Mouse (Mus musculus): Measurements from ENCODE around the gene Cdkn2aip.

Cdkn2aip gene

GRCm38 (mm10) chr8:47713761-47714745, at the start of gene Cdkn2aip:
Gene Cdkn2aip (minus strand): TSS chr8:47713932.
- DNase-seq (ENCODE audit: inconsistent age in 2 of 2, low spot score in 1 of 2) = peak; percentile 98

DNA sequence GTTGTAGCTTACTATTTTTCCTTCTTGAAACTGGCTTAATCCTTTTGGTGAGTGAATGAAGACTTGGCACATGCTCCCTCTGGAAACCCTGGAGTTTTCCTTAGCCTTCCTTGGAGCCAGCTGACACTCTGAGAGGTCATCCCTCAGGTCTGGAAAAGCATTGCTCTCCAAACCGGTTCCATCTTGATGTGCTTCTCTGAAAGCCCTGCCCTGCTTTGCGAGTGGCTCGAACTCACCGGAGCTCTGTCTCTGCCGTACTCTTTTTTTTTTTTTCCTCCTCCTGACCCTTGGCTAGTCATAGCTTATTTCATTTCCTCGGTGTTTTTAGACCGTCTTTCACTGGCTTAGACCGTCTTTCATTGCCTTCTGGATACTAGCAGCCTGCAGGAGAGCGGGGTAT, 49.5 kb upstream of the Cdkn2aip start:
- no peak for DNase-seq (ENCODE audit: inconsistent age in 2 of 2, low spot score in 1 of 2)

DNA sequence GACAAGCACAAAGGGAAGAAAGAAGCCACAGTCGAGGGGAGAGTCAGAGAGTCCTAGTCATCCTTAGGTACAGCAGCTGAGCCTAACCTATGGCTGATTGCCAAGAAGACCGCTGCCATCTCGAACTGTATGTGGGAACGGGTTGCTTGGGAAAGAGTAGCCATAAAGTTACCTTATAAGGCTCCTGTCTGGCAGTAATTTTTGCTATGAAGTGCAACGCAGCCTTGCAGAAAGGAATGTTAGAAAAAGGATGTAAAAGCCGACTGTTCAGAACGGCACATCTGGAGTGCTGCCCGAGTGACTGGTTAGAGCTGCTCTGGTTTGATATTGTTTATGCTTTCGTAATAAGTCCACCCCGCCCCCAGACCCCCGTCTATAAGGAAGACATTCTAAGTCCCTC, 47.0 kb upstream of the Cdkn2aip start:
- no peak for DNase-seq (ENCODE audit: inconsistent age in 2 of 2, low spot score in 1 of 2)

DNA sequence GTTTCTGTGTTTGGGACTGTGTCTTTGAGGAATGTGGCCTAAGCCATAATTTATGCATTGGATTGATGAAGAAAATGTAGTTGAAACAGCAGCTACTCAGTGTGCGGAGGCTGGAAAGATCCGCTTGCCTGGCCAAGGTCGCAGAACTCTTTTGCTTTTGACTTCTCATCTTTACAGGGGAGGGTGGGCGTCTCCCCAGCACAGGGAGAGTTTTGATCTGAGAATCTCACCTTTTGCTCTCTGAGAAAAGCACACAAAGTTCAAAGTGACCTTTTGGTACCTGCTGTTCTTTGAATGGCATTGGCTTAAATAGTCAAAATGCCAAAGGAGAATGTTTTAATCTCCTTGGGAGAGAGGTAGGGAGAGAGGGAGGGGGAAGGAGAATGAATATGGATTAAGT, 46.5 kb upstream of the Cdkn2aip start:
- DNase-seq (ENCODE audit: inconsistent age in 2 of 2, low spot score in 1 of 2) = no peak

DNA sequence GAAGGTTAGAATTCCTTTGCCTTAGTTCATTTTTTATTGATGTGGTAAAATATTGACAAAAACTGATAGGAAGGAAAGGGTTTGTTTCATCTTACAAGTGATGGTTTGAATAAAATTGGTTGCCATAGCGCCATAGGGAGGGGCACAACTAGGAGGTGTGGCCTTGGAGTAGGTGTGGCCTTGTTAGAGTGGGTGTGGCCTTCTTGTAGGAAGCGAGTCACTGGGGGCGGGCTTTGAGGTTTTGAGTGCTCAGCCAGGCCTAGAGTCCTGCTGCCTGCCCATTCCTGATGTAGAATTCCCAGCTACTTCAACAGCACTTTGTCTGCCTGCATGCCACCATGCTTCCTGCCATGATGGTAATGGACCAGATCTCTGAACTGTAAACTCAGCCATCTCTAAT, 39.4 kb upstream of the Cdkn2aip start:
- DNase-seq (ENCODE audit: inconsistent age in 2 of 2, low spot score in 1 of 2) = no peak

DNA sequence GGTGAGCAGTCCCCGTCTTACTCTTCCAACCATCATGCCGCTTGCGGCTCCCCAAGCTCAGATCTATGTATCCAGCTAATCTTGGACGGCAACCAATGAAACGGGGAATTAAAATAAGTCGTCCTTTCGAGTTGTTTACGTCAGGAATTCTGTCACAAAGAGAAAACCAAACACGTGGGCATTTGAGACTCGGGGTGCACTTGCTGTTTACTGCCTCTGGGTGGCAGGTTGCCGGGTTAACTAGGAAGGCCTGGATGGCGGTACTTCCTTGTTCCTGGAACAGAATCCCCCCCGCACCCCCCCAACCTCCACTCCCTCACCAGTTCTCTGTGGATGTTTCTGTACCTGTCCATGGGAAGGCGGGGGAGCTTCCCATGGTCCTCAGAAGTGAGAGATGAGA, 36.4 kb upstream of the Cdkn2aip start:
- DNase-seq (ENCODE audit: inconsistent age in 2 of 2, low spot score in 1 of 2) = peak in 1 of 2 experiments; percentile 40

GRCm38 (mm10) chr8:47749491-47749890, 35.8 kb upstream of the Cdkn2aip start:
- DNase-seq (ENCODE audit: inconsistent age in 2 of 2, low spot score in 1 of 2) = no peak

- peak in 1 of 2 experiments; percentile 44 for DNase-seq (ENCODE audit: inconsistent age in 2 of 2, low spot score in 1 of 2)
Measured at GRCm38 (mm10) chr8:47746304-47746703, 32.6 kb upstream of the Cdkn2aip start.

- DNase-seq (ENCODE audit: inconsistent age in 2 of 2, low spot score in 1 of 2) = peak; percentile 16 to 54
Measured at GRCm38 (mm10) chr8:47745848-47746247, 32.1 kb upstream of the Cdkn2aip start.

DNA sequence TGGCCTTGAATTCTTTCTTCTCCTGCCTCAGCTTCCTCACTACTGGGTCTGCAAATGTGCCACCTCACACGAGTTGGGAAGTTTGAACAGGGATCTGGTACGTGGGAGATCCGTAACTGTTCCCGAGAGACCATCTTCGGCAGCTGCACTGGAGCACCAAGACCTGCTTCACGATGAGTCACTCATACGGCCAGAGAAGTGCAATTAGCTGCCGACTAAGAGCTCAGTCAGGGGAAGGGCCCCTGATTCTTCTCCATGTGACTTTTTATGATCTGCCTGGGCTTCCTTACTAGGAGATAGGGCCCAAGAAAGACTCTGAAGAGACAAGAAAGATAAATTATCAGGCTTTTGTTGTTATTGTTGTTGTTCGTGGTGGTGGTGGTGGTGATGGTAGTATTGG, 31.1 kb upstream of the Cdkn2aip start:
- peak in 1 of 2 experiments; percentile 55 for DNase-seq (ENCODE audit: inconsistent age in 2 of 2, low spot score in 1 of 2)

GRCm38 (mm10) chr8:47743419-47743818, 29.7 kb upstream of the Cdkn2aip start:
- DNase-seq (ENCODE audit: inconsistent age in 2 of 2, low spot score in 1 of 2) = peak; percentile 81 to 96

- no peak for DNase-seq (ENCODE audit: inconsistent age in 2 of 2, low spot score in 1 of 2)
Measured at GRCm38 (mm10) chr8:47742992-47743391, 29.3 kb upstream of the Cdkn2aip start.

- no peak for DNase-seq (ENCODE audit: inconsistent age in 2 of 2, low spot score in 1 of 2)
Measured at GRCm38 (mm10) chr8:47742372-47742771, 28.6 kb upstream of the Cdkn2aip start.

DNA sequence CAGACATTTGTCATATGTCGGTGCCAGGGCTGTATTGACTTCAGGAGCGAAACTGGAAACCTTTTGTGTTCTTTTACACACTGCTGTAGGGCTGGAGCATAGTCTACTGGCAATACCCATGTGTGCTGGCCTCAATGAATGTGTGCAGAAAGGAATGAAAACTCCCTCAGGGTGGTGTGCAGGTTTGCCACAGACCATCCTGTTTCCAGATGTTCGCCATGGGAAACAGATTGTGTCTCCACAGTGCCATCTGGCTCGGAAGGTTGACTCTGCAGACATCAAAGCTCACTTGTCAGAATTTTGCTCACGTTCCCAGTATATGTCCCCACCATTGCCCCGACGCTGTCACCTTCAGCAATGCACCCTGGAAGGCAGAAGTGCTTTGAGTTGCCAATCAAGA, 23.4 kb upstream of the Cdkn2aip start:
- no peak for DNase-seq (ENCODE audit: inconsistent age in 2 of 2, low spot score in 1 of 2)

DNA sequence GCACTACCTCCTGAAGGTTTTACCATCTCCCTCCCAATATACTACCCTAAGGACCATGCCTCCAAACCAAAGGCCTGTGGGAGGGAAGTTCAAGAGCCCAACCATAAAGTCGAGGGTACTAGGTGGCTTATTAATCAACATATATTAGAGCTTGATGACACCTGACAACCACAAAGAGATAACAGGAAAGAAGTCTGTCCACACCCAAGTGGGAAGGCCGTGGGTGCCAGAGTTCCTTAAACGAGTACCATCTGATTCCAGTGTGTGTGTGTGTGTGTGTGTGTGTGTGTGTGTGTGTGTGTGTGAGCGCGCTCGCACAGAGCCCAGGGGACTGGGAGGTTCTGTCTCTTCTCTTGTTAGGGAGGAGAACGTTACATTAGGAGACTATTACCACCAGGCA, 15.6 kb upstream of the Cdkn2aip start:
- DNase-seq (ENCODE audit: inconsistent age in 2 of 2, low spot score in 1 of 2) = no peak

- no peak for DNase-seq (ENCODE audit: inconsistent age in 2 of 2, low spot score in 1 of 2)
Measured at GRCm38 (mm10) chr8:47726945-47727344, 13.2 kb upstream of the Cdkn2aip start.

- no peak for DNase-seq (ENCODE audit: inconsistent age in 2 of 2, low spot score in 1 of 2)
Measured at GRCm38 (mm10) chr8:47721609-47722008, 7.9 kb upstream of the Cdkn2aip start.

DNA sequence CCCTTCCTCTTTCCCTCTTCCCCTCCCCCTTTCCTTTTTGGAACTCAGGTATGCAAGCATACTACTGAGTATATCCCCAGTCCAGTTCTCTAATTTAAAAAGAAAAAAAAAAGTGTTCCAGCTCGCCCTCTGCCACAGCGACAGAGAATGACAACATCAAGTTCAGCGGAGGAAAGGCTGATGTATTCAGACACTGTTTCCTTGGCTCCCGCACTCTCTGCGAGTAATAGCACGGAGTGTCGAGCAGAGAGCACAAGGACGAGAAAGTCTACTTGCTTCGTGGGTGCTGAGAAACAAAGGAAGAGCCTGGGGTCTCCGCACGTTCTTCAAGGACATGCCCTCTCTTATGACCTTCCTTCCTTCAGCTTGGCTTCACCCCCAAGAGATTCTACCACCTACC, 4.9 kb upstream of the Cdkn2aip start:
- DNase-seq (ENCODE audit: inconsistent age in 2 of 2, low spot score in 1 of 2) = no peak

DNA sequence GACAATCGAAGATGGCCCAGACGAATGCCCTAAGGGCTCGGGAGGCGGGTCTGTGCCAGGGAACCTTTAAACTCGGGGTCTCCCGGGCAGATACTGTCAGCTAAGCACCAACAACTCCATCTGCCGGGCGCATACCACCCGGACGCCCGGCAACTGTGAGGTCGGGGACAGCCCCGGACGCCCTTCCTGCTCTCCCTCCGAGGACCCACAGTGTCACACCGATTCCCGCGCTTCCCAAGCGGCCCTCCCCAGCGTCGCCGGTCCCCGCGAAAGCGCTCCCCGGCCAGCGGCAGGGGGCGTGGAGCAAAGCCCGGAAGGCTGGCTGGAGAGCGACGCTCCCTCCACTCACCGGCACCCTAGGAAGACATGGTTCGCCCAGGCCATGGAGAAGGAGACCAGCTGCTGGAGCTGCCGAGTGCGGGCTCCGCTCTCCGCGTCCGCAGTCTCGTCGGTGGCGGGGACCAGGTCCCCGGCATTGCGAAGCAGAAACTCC, 515 bp downstream of the Cdkn2aip start:
- no peak for DNase-seq (ENCODE audit: inconsistent age in 2 of 2, low spot score in 1 of 2)

GRCm38 (mm10) chr8:47708106-47708505, 5.6 kb downstream of the Cdkn2aip start:
- DNase-seq (ENCODE audit: inconsistent age in 2 of 2, low spot score in 1 of 2) = no peak

DNA sequence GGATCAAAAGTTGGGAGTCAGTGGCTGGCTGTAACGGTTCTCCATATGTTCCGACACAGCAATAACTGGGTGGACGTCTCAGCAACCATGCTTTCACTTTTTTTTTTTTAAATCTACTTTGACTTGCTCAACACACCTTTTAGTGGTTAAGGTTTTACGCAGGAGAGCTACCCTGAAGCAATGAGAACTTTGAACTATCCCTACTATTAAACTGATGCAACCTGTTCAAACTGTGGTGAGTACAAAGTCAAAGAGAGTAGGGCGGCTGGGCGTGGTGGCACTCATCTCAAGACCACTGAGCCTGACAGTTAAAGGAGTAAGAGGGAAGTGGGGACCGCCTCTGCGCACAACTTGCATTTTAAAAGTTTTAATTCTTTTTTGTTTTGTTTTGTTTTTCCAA, 7.0 kb downstream of the Cdkn2aip start:
- no peak for DNase-seq (ENCODE audit: inconsistent age in 2 of 2, low spot score in 1 of 2)

GRCm38 (mm10) chr8:47702333-47702732, 11.4 kb downstream of the Cdkn2aip start:
- no peak for DNase-seq (ENCODE audit: inconsistent age in 2 of 2, low spot score in 1 of 2)
